Mouse (Mus musculus): ENCODE measurements around the gene Wwp2.
"Not testable (repeated sequence)": the region's sequence is repeated elsewhere in the genome, so short reads cannot be mapped to it uniquely, and the experiment has no call there.

Gene Wwp2

DNA sequence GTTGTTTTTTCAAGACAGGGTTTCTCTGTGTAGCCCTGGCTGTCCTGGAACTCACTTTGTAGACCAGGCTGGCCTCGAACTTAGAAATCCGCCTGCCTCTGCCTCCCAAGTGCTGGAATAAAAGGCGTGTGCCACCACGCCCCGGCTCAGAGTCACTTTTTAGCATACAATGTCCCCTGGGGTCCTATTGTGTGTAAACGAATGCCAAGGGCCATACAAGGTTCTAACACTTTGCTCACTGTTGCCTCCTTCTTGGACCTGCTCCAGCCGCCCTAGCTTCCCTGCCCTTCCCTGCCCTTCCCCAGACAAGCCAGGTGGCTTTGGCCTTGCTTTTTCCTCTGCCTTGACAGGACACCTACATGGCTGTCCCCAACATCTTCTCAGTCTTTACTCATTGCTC, 40.6 kb downstream of the Wwp2 start:
- not testable (repeated sequence) for DNase-seq (ENCODE audit: low spot score)

DNA sequence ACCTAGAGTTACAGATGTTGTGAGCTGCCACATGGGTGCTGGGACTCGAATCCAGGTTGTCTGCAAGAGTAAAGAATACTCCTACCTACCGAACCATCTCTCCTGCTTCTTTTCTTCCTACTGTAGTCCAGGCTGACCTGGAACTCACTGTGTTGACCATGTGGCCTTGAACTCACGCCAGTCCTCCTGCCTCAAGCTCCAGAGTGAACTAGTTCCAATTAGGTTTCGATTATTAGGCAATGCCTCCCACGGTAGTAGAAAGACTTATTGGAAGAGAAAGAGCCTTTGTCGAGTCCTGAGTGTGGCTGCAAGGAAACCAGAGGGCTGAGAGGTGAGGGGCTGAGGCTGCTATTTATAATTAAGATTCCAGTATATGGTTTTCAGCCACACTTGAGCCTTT, 42.6 kb downstream of the Wwp2 start:
- DNase-seq (ENCODE audit: low spot score): no peak

DNA sequence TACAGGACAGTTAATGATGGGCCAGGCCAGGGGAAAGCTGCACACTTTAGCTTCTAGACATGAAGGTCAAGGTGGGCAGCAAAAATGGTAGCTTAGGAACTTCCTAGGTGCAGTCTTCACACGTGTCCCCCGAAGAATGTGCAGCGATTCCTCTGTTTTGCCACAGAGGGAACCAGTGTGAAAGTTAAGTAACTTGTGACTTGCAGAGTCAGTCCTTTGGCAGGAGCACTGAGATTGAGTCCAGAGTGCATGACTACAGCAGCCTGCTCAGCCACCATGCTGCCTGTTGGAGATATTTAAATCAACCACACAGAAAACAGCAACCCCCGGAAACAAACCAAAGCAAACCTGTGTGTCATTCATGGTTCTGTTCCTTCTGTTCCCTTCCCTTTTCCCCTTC, 44.3 kb downstream of the Wwp2 start:
- no peak for DNase-seq (ENCODE audit: low spot score)

DNA sequence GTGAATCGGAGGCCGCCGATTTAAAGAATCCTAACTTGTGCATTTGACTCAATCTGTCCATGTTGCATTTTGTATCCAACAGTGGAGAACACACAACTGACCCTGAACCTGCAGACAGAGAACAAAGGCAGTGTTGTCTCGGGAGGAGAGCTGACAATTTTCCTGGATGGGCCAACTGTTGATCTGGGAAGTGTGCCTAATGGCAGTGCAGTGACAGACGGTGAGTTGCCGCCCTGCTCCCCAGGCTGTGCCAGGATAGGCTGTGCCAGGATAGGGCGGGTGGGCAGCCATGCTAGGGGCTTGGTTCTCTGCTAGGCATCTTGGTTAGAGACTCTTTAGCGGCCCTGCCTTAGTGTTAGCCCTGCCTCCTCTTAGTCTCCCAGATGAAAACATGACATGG, 47.1 kb downstream of the Wwp2 start:
- DNase-seq (ENCODE audit: low spot score): no peak

DNA sequence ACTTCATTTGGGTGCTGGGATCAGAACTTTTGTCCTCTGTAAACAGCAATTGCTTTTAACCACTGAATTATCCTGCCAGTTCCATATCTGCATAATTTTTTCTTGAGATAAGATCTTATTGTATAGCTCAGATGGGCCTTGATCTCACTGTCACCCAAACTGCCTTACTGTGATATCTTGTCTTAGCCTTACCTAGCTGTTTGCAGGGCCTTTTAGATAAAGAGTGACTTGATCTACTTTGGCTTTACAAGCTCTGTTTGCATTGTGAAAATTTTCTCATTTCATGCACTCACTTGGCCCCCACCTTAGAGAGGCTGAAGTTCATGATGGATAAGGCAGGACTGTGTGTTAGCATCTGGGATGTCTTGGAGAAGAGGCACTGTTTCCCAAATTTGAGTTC, 48.8 kb downstream of the Wwp2 start:
- no peak for DNase-seq (ENCODE audit: low spot score)

DNA sequence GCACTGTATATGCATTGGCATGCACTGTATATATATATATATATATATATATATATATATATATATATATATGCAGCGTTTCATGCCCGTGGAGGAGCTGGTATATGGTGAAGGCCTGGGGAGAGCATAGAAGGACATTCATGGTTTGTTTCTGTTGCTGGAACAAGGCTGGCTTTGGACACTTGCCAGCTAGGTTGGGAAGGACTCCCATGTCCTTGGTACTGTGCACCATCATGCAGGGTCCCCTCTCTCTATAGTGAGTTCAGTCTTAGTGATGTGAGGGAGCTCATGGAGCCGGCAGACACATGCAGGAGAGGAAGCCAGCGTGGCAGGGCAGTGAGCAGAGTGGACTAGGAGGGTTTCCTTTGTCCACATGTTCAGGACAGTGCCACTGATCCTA, 52.4 kb downstream of the Wwp2 start:
- no peak for DNase-seq (ENCODE audit: low spot score)

DNA sequence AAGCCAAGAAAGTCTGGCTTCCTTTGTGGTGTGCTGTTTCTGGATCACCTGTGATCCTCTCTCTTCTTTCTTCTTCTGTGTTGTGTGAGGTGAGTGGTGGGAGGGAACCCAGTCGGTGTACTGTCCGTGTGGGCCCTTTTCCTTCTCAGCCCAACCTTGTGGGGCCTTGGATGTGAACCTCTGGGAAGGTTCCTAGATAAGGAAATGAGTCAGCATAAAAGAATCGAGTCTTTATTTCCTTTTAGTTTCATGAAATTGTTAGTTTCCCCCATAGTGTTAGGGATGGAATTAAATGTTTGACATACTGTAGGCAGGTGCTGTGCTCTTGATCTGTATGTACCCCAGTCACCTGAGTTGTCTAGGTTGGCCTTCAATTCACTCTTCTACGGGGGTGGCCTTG, 52.9 kb downstream of the Wwp2 start:
- no peak for DNase-seq (ENCODE audit: low spot score)

DNA sequence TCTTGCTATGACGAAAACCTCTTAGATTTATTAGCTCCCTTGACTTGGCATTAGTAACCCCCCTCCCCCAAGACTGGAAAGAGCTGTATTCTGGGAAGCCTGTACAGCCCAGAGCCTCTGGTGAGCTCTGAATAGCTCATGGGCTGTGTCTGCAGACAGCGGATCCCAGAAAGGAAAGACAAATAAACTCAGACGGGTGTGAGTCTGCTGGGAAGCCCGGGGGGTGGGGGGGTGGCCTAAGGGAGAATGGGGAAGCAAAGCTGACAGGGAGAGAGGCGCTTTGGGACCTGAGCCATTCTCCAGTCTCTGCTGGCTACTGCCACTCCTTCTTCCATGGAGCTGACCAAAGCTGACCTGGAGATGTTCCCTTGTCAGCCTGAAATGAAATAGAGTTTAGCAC, 53.8 kb downstream of the Wwp2 start:
- peak; percentile 11 for DNase-seq (ENCODE audit: low spot score)

DNA sequence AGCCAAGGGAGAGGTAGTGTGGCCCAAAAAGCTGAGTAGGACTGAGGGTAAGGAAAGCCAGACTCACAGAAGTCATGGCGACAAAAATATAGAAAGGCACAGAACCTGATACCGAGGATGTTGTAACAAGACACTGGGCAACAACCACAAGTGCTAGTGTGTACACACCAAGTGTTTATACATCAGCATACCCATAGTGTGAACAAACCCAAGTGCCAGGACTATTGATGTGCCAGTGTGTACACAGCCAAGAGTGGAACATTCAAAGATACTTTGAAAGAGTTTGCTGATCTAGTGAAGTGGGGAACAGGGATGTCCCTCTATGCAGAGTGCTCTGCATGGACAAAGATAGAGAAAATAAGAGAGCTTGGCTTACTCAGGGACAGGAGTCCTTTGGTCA, 54.5 kb downstream of the Wwp2 start:
- DNase-seq (ENCODE audit: low spot score): no peak

DNA sequence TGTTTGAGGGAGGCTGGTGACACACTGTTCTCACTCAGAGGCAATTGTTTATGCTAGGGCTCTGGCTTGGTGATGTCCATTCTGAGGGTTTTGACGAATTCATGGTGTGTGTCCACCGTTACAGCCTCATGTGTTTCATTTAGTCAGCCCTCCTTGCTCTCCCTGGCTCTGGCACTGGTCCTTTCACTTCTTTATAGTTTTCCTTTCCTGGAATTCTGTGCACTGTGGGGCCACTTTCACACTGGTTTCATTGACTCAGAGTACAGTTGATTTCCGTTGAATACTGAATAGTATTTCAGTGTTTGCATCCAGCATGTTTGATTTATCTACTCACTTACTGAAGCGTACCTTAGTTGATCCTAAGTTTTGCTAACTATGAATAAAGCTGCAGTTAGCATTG, 55.0 kb downstream of the Wwp2 start:
- DNase-seq (ENCODE audit: low spot score): no peak

DNA sequence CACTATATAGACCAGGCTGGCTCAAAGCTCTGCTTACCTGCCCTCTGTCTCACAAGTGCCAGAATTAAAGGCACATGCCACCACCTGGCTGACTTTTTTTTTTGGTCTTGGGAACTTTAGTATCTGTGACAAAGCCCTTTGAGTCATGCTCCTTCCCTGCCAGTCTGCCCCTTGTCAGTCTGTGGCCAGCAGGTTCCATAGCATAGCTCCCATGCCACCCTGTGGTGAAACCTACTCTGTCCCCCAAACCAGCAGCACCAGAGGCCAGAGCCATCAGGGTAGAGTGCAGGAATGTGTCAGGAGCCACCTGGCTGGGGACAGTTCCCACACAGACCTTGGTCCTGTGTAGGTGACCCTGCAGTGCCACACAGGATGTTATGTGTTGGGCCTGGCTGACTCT, 55.7 kb downstream of the Wwp2 start:
- DNase-seq (ENCODE audit: low spot score): no peak

DNA sequence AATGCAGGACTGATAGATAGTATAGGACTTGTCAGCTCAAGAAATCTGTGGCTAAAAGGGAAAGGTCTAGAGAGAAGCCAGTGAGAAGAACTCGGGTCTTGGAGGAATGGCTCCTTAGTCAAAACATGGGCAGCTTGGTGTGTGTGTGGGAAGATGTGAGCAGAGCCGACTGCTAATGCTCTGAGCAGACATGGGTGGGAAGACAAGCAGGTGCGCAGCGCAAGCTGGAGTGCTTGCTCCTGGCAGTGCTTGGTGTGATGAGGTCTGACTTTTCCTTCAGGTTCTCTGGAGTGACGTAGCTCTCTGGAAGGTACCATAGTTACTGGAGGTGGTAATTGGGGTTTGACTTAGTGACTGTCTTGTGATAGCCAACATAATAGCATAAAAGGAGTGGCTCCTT, 56.6 kb downstream of the Wwp2 start:
- no peak for DNase-seq (ENCODE audit: low spot score)

DNA sequence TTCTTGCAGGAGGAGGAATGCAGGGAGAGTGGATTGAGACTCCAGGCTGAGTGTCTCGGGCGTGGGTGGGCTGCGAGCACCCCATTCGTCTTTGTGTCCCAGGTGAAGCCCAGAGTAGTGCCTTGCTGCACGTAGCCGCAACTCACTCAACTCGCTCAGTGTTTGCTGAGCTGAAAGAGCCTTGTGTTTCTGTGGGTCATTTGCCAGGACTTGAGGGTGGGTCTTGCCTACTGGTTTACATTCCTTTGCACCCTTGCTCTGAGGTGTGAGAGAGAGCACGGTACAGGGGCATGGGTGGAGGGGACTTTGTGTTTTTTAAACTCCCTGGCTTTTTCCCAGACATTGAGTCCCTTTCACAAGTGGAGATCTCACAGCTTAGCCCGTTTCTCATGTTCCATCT, 59.3 kb downstream of the Wwp2 start:
- no peak for DNase-seq (ENCODE audit: low spot score)

DNA sequence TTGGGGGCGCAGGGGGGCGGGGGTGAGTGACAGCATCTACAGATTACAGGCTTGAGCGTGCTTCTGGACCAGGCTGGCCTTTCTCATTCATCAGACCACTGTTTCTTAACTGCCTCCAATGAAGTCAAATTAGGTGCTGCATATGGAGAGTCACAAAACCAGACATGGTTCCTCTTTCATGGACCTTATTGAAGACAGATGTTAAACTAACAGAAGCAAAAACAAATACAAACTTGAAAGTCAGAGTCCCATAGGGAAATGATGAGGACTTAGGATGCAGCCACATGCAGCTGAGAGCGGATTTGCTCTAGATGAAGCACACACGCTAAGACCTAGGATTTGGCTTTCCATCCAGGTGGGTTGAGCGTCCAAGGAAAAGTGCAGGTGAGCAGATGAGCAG, 61.5 kb downstream of the Wwp2 start:
- DNase-seq (ENCODE audit: low spot score): no peak

DNA sequence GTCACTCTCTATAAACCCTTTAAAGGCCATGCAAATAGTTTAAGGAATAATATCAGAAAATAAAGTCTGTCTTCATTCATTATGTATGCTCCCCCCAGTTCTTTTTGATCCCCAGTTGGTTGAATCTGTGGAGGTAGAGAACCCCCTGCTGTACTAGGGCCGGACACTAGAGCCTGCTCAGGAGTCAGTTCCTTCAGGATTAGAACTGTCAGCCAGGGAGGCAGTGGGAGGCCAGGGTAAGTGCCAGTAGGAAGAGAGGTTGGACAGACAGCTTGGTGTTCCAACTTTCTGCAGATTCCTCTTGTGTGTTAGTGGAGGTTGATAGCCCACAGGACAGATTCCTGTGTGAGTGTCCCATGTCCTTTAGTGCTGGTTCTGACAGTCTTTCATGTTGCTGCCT, 62.2 kb downstream of the Wwp2 start:
- DNase-seq (ENCODE audit: low spot score): no peak

DNA sequence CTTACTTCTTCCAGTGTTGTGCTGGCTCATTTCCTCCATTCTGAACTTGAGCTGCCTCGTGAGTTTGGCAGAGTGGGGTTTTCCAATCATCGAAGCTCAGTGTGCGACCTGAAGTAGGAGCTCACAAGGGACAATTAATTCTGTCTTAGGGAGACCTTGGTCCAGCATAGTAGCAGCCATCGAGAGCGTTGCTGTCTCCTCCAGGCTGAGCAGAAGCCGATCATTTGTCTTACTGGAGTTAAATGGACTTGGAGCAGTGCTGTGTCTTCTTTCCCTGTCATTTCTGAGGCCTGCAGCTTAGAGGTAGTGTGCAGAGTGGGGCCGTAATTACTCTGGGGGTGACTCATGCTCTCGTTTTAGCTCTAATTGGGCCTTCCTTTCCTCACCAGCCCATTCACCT, 62.6 kb downstream of the Wwp2 start:
- no peak for DNase-seq (ENCODE audit: low spot score)

DNA sequence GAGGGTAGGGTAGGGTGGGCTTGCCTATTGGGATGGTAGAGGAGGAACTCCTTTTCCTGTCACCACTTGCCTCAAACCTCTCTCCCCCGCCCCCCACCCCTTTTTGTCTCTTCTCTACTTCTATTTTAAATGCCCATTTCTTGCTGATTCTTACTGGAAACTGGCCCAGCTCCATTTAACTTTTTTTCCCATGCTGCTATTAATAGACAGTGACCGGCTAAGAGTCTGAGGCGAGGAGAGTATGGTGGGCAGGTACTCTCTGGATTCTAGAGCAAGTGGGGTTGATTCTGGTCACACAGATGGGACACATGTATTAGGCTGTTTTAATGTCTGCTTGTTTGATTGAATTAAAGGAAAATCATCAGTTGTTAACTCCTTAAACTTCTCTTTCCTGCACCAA, 63.4 kb downstream of the Wwp2 start:
- DNase-seq (ENCODE audit: low spot score): no peak

DNA sequence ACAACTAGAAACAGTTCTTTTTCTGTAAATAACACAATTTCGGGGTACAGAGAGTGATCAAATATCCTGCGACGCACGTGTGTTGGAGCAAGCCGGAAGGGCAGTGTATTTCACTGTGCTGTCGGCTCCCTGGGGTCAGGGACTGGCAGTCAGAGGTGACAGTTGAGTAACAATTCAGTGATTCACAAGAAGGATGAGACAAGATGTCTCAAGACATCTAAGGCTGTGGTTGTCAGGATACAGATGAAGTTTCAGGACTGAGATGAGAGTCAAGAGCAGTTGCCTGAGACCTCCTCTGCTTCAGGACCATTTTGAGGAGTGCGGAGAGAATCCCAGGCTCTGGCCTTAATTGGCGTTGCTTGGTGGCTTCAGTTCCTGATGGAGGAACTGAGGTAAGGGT, 66.2 kb downstream of the Wwp2 start:
- no peak for DNase-seq (ENCODE audit: low spot score)

DNA sequence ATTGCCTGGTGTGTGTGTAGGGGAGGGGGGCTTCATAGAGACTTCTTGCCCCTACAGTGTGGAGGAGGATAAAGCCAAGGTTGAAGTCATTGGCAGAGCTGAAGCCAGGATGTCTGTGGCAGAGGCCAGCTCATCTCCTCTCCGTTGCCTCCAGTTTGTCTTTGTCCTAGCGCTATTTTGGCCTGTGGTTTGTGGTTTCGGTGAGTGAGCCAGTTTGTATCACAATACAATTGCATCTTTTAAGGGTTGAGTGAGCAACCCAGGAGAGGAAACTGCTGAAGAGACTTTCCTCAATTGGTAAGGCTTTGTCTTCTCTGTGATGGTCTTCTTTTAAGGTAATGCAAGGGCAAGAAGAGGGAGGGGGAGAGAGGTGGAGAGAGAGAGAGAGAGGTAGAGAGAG, 66.8 kb downstream of the Wwp2 start:
- DNase-seq (ENCODE audit: low spot score): no peak

DNA sequence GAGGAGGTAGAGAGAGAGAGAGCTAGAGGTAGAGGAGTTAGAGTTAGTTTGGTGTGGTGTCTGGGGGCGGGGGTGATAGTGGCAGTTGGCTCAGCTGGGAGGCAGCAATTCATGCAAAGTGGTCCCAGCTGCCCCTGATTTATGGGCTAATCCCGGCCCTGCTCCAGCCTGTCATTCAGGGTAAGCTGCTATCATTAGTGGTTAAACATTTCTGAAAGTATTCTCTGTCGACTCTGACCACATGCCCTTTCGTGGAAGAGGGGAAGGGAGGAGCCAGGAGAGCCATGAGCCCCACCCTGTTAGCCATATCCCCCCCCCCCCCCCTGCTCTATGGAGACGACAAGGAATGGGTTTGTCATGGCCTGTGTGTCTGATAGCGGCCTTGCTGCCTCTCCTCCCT, 67.2 kb downstream of the Wwp2 start:
- DNase-seq (ENCODE audit: low spot score): no peak

DNA sequence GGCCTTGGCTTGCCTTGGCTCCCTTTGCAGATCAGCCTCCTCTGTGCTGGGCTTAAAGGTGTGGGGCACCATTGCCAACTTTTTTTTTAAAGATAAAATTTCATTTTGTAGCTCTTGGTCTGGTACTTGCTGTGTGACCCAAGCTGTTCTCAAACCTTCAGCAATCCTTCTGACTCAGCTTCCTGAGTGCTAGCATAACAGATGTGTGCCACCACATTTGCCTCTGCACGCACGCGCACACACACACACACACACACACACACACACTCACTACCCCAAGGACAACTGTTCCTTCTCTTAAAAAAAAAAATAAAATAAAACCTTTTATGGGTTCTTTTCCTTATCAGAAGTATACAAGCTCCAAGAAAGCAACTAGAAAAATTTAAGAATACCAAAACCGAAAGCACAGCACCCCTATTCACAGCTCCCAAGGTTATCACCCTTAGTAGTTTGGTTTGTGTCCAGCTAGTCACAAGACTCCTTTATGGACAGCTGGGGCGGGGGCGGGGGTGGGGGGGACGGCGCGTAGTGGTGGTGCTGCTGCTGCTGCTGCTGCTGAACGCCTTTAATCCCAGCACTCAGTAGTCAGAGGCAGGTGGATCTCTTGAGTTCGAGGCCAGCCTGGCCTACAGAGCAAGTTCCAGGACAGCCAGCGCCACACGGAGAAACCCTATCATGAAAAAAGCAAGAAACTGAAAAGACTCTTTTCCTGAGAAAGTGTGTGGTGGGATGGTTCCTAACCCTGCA, 68.2 kb downstream of the Wwp2 start:
- DNase-seq (ENCODE audit: low spot score): no peak

DNA sequence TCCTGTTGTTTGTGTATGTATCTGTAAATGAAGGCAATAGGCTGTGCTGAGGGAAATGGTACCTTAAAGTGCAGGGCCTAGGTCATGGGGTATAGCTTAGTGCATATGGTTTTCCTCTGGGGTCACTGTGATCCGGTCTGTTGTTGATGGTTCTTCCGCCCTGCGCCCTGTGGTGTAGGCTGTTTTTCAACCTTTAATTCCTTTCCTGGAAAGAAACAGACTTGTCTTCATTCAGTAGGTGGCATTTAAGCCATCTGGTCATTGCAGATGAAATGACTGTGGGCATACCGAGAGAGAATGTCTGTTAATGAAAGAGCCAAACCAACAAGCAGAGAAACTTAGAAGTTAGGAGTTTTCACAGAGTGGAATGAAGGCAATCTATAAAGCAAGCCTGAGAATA, 69.1 kb downstream of the Wwp2 start:
- no peak for DNase-seq (ENCODE audit: low spot score)

DNA sequence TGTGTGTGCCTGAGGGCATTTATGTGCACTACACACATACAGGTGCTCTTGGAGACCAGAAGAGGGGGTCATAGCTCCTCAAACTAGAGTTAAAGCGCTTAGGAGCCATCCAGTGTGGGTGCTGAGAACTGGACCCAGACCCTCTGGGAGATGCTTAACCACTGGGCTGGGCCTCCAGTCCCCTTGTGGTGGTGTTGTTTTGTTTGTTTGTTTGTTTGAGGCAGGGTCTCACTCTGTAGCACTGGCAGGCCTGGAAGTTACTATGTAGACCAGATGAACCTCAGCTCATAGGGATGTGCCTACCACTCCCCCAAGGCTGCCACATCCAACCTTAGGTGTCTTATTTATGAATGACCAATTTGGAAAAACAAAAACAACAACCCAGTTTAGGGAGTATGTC, 70.9 kb downstream of the Wwp2 start:
- no peak for DNase-seq (ENCODE audit: low spot score)

DNA sequence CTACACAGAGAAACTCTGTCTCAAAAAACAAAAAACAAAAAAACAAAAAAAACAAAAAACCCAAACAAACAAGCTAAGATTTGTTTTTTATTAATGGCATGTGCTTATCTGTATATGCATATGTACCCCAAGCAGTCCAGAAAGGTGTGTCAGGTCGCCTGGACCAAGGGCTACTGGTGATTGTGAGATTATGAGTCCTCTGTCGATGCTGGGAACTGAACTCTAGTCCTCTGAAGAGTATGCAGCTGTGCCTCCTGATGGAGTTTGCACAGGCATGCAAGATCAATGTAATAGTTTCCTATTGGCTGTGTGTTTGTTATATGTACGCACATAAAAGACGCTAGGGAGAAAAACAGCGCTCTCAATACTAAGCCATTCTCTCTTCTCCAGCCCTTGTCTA, 74.0 kb downstream of the Wwp2 start:
- DNase-seq (ENCODE audit: low spot score): no peak

DNA sequence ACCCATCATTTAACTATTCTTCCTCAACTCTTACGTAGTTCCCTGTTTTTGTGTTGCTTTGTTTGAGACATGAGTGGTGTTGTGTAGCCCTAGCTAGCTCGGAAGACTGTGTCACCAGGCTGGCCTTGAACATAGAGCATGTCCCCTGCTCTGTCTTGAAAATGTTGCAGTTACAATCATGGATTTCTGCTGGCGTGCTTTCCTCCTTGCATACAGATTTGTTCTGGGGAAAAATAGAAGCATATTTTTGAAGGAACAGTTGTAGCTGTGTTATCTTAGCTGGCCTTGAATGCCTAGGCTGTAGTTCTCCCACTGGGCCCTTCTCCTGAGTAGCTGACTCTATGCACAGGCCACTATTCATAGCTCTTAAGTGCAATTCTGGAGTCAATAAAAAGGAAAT, 74.6 kb downstream of the Wwp2 start:
- no peak for DNase-seq (ENCODE audit: low spot score)

Measured in urinary bladder, postnatal 14 days (tissue).